Mouse (Mus musculus): ENCODE measurements at regions not wholly inside any gene's neighbourhood (a gene's known extent, or its start where the extent isn't known, plus 50 kb on each side); places are given as distances from the start of the nearest gene placed in this dataset.

- DNase-seq (ENCODE audit: extremely low spot score in 1 of 2, low spot score in 1 of 2) = no peak
These were observed 237.9 kb downstream of the Usp25 start for GRCm38 (mm10) chr16:77251422-77251821.

GRCm38 (mm10) chr16:77240876-77241275 is 227.4 kb downstream of the Usp25 start:
- DNase-seq (ENCODE audit: extremely low spot score in 1 of 2, low spot score in 1 of 2) = no peak

GRCm38 (mm10) chr16:77239176-77239790 is 225.8 kb downstream of the Usp25 start:
- peak in 1 of 2 experiments; percentile 35 for DNase-seq (ENCODE audit: extremely low spot score in 1 of 2, low spot score in 1 of 2)

- DNase-seq (ENCODE audit: extremely low spot score in 1 of 2, low spot score in 1 of 2) = peak; percentile 23 to 33
These were observed 225.1 kb downstream of the Usp25 start for GRCm38 (mm10) chr16:77238358-77239175.

GRCm38 (mm10) chr16:77237631-77238357 is 224.3 kb downstream of the Usp25 start:
- no peak for DNase-seq (ENCODE audit: extremely low spot score in 1 of 2, low spot score in 1 of 2)

- no peak for DNase-seq (ENCODE audit: extremely low spot score in 1 of 2, low spot score in 1 of 2)
These were observed 223.7 kb downstream of the Usp25 start for GRCm38 (mm10) chr16:77237272-77237603.

- DNase-seq (ENCODE audit: extremely low spot score in 1 of 2, low spot score in 1 of 2) = peak; percentile 65 to 78
These were observed 223.2 kb downstream of the Usp25 start for GRCm38 (mm10) chr16:77236509-77237271.

- DNase-seq (ENCODE audit: extremely low spot score in 1 of 2, low spot score in 1 of 2) = peak; percentile 23 to 40
These were observed 222.5 kb downstream of the Usp25 start for GRCm38 (mm10) chr16:77236021-77236420.

- no peak for DNase-seq (ENCODE audit: extremely low spot score in 1 of 2, low spot score in 1 of 2)
These were observed 221.9 kb downstream of the Usp25 start for GRCm38 (mm10) chr16:77235449-77235848.

Measured in layer of hippocampus, postnatal 25 days (tissue).